Mouse (Mus musculus) B cell, adult 2 months (primary cell): Measurements from ENCODE around the gene Oxnad1.
"Not testable (repeated sequence)": the region's sequence is repeated elsewhere in the genome, so short reads cannot be mapped to it uniquely, and the experiment has no call there.

Experiments used
- DNase-seq, 2 experiments: peaks; one replicate each; pipeline ENCODE4 v3.0.0; 2022

The Oxnad1 gene

DNA sequence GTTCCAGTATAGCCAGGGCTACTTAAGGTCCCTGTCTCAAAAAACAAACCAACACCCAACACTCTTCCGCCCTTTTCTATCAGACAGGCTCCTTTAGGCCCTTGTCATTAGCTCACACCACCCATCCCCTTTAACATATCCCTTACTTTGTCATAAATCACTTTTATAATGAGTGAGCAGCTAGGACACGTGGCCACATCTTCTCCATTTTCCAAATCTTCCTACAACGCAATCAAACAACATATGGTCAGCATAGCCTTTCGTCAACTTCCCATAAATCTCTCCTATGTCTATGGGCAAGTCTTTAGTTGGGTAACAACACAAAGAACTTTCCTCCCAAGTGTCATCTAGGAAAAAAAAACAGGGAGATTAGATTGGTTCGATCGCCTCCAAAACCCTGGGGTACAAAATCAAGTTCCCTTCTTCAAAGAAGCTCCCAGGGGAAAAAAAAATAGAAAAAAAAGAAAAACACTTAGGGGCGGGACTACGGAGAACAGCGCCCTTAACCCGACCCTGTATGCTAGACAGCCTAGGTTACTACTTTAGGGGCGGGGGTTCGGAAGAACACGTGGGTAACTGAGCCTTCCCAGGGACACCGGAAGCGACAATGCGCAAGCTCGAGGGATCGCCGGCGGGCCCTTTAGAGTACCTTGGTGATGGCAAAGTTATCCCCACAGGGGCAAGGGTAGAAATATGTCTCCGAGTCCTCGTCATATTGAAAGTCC lies at the start of gene Oxnad1:
Gene Oxnad1 (plus strand): TSS at position 614 of the 725 bp plus-strand sequence.
- no peak for DNase-seq

DNA sequence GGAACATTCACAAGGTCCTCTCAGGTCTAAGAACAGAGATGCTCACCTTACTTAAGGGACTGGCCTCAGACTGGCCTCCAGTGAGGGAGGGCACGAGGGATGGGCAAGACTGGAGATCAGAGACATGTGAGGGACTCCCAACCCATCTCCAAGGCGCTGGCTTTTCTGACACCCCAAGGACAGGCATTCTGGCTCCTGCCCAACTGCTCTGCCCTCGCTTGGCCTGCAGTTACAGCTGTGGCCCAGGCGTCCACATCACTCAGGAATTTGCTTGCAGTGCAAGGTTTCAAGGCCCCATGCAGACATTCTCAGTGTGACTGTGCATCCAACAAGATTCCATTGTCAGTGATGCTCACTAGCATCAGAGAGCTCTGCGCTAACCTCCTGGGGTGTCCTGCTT lies 48.7 kb upstream of the Oxnad1 start:
- DNase-seq = no peak

DNA sequence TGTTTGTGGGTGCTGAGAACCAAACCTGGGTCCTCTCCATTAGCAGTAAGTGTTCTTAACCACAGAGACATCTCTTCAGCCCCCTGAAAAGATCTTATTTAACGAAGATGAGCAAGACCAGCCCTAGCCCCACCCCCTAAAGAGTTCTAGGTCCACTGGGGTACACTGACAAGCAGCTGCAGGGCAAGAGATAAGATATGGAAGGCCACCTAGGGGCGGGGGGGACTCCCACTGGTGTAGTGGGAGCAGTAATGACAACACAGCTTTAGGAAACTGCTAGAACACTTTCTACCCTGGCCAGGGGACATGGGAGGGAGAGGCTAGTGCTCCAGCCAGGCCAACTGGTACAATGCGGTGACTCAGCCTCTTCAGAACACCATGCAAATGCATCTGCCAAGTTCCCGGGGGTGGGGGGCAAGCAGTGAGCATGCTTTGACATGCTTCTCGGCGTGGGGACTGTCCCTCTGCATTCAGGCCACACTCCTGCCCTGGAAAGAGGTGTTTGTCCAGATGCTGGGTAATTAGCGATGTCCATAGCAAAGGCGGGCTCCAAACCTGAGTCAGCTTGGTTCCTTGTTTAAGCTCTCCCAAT lies 47.4 kb upstream of the Oxnad1 start:
- no peak for DNase-seq

GRCm38 (mm10) chr14:32042108-32042507 lies 43.1 kb upstream of the Oxnad1 start:
- DNase-seq = no peak

- no peak for DNase-seq
Observed at GRCm38 (mm10) chr14:32046357-32046756, 38.8 kb upstream of the Oxnad1 start.

DNA sequence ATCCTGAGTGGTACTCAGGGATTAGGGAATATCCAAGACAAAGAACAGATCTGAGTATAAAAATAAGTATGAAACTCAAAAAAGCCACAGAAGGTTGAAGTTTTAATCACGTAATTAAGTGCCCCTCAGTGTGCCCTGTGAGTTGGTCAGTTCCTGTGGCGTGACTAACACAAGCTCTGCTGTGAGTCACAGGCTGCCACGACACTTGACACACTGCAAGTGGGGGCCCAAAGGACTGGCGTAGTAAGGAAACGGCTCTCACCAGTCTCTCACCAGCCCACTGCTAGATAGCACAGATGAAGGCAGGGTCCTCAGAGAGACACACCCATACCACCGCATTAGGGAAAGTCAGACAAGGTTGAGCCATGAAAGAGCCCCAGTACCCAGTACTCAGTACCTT lies 35.0 kb upstream of the Oxnad1 start:
- no peak for DNase-seq

DNA sequence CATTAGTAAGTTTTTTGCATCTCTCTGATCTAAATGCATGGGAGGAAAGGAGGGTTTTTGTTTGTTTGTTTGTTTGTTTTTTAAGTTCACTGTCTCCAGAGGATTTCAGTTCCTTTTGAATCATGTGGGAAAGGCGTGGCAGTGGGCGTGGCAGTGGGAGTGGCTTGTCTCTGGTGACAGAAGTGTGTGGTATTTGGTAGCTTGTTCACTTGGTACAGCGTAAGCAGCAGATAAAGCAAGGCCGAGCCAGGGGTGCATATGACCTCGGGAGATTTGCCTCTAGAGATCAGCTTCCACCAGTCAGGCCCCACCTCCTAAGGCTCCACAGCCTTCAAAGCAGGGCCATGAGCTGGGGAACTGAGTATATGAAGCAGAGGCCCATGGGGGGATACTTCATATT lies 31.3 kb upstream of the Oxnad1 start:
- DNase-seq = no peak

DNA sequence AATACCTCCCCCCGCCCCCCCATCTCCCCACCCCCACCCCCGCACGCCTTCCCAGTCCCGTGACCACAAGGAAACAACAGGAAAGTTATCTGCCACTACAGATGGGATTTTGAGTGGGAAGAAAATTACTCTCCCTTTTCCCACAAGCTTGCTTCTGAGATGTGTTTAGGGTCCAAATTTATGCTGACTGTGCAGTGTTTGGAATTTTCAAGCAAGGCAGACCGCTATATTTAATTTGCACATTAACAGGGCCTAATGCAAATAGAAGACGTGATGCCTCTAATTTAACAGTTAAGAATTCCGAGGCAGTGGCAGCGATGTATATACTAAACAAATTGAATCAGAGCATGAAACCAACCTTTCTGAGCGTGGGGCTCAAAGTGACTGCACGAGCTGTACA lies 30.4 kb upstream of the Oxnad1 start:
- no peak for DNase-seq

DNA sequence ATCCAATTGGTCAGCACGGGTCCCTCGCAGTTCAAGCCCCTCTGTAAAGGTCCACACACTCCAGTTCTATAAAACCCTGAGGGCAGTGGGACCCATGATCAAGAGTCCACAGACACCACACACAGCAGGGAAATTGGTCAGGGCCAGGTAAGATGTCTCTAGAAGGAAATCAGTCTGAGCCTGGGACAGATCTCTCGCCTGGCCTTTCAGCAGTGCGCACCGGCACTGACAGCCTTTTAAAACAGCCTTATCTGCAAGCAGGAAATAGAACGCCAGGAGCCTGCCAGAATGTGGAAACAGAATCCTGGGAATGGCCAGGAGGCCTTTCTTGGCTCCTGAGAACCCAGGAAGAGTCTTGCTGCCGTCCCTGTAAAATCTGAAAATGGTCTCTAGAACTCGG lies 29.4 kb upstream of the Oxnad1 start:
- DNase-seq = no peak

GRCm38 (mm10) chr14:32056675-32057074 lies 28.5 kb upstream of the Oxnad1 start:
- DNase-seq = peak; percentile 43 to 48

DNA sequence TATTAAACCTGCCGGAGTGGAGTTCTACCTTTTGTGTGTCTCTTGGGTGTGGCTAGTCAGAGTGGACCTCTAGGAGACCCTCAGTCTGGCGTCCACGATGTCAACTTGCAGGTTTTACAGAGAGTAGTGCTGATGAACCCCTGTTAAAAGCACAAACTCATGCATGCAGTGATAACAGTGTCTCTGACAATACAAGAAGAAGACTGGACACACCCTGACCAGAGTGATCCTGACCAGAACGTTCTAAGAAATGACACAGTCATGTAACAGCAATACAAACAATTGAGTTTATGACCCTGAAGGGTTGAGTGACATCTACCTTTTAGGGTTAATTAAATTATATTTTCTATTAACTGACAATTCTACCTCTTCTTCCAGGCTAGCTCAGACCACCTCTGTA lies 27.5 kb upstream of the Oxnad1 start:
- DNase-seq = no peak

DNA sequence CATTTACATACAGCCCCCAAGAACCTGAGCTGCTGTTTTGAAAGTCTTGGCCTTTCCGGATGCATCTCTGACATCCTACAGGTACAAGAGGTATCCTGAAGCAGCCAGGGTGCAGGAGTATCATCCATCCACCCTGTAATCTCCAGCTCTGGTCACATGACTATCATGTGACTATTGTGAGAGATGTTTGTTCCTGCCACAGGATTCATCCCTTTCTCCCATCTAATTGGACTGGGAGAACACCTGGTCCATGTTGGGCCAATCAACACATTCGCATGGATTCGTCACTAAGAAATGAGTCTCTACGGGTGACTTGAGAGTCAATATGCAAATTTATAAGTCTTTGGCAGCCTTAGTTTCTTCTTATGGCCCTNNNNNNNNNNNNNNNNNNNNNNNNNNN lies 23.8 kb upstream of the Oxnad1 start:
- DNase-seq = no peak

DNA sequence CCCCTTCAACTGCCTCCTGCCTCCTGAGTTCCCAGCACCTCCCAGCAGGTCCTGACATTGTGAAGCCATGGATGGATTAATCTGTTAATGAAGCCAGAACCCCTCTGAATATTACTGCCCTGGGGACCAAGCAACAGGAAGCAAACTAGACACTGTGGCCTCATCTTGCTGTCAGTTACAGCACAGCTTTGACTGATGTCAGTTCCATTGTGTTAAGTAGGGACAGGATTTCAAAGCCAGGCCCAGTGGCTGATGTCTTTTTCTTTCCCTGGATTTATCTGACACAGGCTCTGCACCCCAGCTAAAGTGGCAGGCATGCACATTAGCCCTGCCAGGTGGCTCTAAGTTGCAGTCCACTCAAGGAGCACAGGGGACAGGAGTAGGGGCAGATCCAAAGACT lies 12.4 kb upstream of the Oxnad1 start:
- DNase-seq = no peak

DNA sequence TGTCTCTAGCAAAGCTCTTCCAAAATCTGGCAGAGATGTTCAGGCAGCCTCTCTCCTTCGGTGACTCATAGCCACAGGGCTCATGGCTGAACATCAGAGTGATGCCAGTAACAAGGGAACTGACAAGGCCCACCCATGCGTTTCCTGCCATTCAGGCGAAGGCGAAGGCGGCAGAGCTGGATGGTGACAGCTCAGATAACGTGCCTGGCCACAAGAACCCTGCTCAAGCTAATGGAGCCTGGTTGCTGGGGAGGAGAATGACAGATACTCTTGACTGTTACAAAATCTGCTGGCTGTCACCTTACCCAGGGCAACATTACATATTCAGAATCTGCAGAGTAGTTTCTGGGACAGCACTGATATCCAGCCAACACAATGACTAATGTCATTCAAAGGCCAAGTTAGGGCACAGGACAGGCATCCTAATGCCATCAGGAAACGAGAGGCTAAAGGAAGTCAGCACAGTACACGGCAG lies 11.9 kb upstream of the Oxnad1 start:
- peak; percentile 18 to 29 for DNase-seq

GRCm38 (mm10) chr14:32073901-32074300 lies 11.3 kb upstream of the Oxnad1 start:
- DNase-seq = no peak

GRCm38 (mm10) chr14:32076896-32077575 lies 8.1 kb upstream of the Oxnad1 start:
- peak; percentile 78 to 79 for DNase-seq

DNA sequence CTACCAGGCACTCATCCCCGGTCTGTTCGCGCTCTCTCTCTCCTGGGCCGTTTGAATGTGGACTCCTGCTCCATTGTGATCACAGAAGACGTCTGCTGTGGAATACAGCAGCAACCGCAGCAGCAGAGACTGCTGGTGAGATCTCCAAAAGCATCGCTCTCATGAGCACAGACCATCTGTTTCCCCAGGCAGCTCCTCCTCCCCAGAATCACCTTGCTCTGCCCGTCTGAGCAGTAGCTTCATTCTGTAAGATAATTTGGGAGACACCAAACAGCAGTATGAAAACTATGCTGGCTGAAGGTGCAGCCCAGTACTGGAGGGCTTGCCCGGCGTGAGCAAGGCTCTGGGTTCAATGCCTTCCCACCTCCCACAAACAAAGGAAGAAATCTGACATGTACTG lies 4.1 kb upstream of the Oxnad1 start:
- no peak for DNase-seq

GRCm38 (mm10) chr14:32082891-32083290 lies 2.3 kb upstream of the Oxnad1 start:
- no peak for DNase-seq

DNA sequence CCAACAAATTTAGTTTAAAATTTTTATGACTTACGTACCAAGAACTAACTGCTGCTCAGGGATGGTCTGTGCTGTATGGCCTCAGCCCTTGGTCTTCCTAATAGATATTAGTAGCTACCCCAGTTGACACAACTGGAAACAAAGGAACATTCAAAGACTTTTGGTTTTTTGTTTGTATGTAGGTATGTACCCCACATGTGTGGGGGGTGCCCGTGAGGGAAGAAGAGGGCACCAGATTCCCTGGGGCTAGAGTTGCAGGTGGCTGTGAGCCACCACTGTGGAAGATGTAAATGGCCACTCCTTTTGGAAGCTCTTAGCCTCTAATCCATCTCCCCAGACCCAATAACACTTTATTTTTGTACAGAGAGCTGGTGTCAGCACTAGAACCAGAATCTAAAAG lies 1.7 kb upstream of the Oxnad1 start:
- DNase-seq = no peak

DNA sequence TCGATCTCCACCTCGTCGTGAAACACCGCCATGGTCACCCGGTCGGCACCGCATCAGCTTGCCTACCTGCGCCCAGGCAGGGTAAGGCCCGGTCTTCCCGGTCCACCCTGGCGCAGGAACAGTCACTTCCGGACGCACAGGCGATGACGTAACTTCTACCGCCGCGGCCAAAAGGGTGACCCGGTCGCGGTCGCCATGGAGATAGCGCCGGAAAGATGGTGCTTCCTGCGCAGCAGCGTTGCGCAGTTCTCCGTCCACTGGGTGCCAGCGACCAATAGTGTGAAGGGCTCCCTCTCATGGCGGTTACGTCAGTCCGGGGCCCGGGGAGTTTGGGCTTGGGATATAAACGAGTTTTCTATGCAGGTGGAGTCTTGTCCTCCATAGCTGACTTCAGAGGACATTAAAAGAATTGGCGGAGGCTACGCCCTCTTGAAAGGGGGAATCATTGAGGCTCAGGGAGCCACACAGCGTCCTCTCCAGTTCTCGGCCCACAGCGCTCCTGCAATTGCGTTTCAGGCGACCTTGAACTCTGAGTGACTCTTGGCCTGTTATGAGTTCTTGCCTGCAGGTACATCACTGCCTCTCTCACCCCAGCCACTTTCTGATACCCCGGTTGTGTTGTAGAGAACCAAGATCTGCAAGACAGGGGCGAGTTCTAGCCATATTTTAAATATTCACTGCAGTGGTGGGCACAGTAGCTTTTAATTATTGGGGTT lies 470 bp downstream of the Oxnad1 start, which contains the start of gene Dph3:
Gene Dph3 (minus strand): TSS at position 244 of the 716 bp plus-strand sequence.
- peak; percentile 98 for DNase-seq

DNA sequence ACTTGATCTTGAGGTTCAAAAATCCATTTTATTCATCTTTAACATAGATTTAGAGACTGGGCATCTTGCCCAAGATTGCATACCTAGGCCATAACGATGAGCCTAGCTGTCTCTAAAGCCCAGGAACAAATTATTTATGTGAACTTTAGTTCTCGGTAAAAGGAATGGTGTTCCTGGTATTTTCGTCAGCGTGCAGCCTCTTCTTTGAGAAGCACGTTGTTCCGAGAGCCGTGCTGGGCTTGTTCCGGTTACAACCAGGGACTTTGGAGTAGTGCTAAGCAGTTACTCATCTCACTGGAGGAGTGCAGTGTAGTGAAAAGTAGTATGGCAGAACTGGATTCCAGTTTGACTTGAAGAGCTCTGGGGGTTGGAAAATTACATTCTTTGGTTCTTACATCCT lies 1.1 kb downstream of the Oxnad1 start:
- DNase-seq = no peak

DNA sequence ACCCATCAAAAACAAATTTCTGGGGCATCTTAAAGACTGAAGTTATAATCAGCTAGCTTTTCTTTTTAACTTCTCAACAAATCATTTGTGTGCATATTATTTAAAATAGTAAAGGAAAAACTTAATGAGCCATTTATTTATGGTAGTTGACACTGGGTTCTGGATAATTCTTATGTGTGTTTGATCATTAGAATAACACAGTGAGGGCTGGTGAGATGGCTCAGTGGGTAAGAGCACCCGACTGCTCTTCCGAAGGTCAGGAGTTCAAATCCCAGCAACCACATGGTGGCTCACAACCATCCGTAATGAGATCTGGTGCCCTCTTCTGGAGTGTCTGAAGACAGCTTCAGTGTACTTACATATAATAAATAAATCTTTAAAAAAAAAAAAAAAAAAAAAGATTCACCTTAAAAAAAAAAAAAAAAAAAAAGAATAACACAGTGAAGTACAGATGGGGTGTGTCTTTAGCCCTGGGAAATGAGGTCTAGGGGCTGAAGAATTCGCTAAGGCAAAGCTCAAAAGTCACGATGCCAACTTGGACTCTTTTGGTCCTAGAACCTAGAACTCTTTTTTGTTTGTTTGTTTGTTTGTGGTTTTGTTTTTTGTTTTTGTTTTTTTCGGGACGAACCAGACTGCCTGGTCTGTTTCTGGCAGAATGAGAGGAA lies 2.5 kb downstream of the Oxnad1 start:
- not testable (repeated sequence) for DNase-seq

DNA sequence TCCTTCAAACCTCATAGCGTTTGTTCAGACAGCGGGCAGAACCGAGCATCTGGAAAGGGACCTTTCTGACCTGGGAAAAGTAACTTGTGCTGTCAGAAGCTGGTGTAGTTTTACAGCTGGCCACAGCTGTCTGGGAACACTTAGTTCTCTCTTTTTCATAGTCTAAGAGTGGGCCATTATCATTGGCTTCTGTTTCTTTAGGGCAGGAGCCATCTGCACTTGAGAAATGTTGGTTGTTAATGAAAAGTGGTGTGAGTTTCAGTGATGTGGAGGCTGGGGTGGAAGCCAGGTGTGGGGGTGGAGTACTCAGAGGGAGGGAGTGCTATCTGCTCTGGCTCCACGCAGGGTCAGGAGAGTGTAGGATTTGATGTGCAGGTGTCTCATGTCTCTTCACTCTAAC lies 6.0 kb downstream of the Oxnad1 start:
- DNase-seq = no peak
